Mouse (Mus musculus) urinary bladder, postnatal 25 days (tissue): ENCODE measurements around the gene 1300017J02Rik.
A peak's percentile ranks its signal among the peaks of the same experiment; 100 is the strongest.
"Not testable (repeated sequence)": the region's sequence is repeated elsewhere in the genome, so short reads cannot be mapped to it uniquely, and the experiment has no call there.

Experiments
- DNase-seq: peaks from one replicate; pipeline ENCODE4 v3.0.0; 2022; ENCODE audit warnings: low spot score

The 1300017J02Rik gene

GRCm38 (mm10) chr9:103304927-103305326 lies at the start of gene 1300017J02Rik, which contains the start of gene Topbp1:
TSS of gene 1300017J02Rik (minus strand) at chr9:103305082.
TSS of gene Topbp1 (plus strand) at chr9:103305215.
- DNase-seq: peak; percentile 93

- not testable (repeated sequence) for DNase-seq
These were observed 48.8 kb upstream of the 1300017J02Rik start for GRCm38 (mm10) chr9:103353500-103354260.

GRCm38 (mm10) chr9:103348791-103349190 lies 43.9 kb upstream of the 1300017J02Rik start:
- DNase-seq: no peak

GRCm38 (mm10) chr9:103347996-103348490 lies 43.2 kb upstream of the 1300017J02Rik start:
- no peak for DNase-seq

GRCm38 (mm10) chr9:103347045-103347444 lies 42.2 kb upstream of the 1300017J02Rik start:
- DNase-seq: no peak

- no peak for DNase-seq
These were observed 32.0 kb upstream of the 1300017J02Rik start for GRCm38 (mm10) chr9:103336912-103337311.

GRCm38 (mm10) chr9:103332663-103333062 lies 27.8 kb upstream of the 1300017J02Rik start:
- no peak for DNase-seq

GRCm38 (mm10) chr9:103326449-103326848 lies 21.6 kb upstream of the 1300017J02Rik start:
- DNase-seq: no peak

- DNase-seq: no peak
These were observed 19.8 kb upstream of the 1300017J02Rik start for GRCm38 (mm10) chr9:103324678-103325077.

GRCm38 (mm10) chr9:103309832-103310231 lies 5.0 kb upstream of the 1300017J02Rik start:
- no peak for DNase-seq

GRCm38 (mm10) chr9:103305332-103306041 lies 605 bp upstream of the 1300017J02Rik start:
- DNase-seq: no peak

GRCm38 (mm10) chr9:103302666-103303065 lies 2.2 kb downstream of the 1300017J02Rik start:
- DNase-seq: peak; percentile 52

GRCm38 (mm10) chr9:103302239-103302638 lies 2.6 kb downstream of the 1300017J02Rik start:
- no peak for DNase-seq

GRCm38 (mm10) chr9:103301086-103301485 lies 3.8 kb downstream of the 1300017J02Rik start:
- no peak for DNase-seq

GRCm38 (mm10) chr9:103294507-103294906 lies 10.4 kb downstream of the 1300017J02Rik start:
- no peak for DNase-seq

GRCm38 (mm10) chr9:103288489-103289180 lies 16.2 kb downstream of the 1300017J02Rik start:
- DNase-seq: no peak

- DNase-seq: no peak
These were observed 16.9 kb downstream of the 1300017J02Rik start for GRCm38 (mm10) chr9:103287840-103288488.

- DNase-seq: no peak
These were observed 17.9 kb downstream of the 1300017J02Rik start for GRCm38 (mm10) chr9:103286901-103287422.

- DNase-seq: no peak
These were observed 18.5 kb downstream of the 1300017J02Rik start for GRCm38 (mm10) chr9:103286396-103286795.

GRCm38 (mm10) chr9:103276876-103277275 lies 28.0 kb downstream of the 1300017J02Rik start:
- DNase-seq: no peak

- no peak for DNase-seq
These were observed 29.2 kb downstream of the 1300017J02Rik start for GRCm38 (mm10) chr9:103275676-103276075.

- DNase-seq: no peak
These were observed 30.1 kb downstream of the 1300017J02Rik start for GRCm38 (mm10) chr9:103274819-103275218.
